Mouse (Mus musculus) neural tube, embryonic 15.5 days (tissue): ENCODE results near the gene Zkscan2. TPM values are rescaled to one million over a fixed set of nuclear protein-coding genes. Genes with fewer than 3 reads are reported as not detected.

Source experiments
- ATAC-seq: fragments of 200-750 bp; cut with Nextera tagmentation; 2 replicates; pipeline ENCODE4 v1.8.0; 2017; ENCODE audit warnings: mild to moderate bottlenecking, moderate TSS enrichment, moderate library complexity; ENCODE audit not compliant: low FRiP score
- H3K27ac ChIP-seq: fragments of 300-500 bp; sonication (generic); replicated peaks from 2 replicates; pipeline ENCODE4 v1.5.1; 2015; ENCODE audit warnings: mild to moderate bottlenecking, inconsistent platforms
- H3K27me3 ChIP-seq: fragments of 300-500 bp; sonication (generic); replicated peaks from 2 replicates; pipeline ENCODE4 v1.6.1; 2015; ENCODE audit warnings: inconsistent platforms
- H3K36me3 ChIP-seq: fragments of 300-500 bp; sonication (generic); 2 replicates; pipeline ENCODE4 v1.6.1; 2015; ENCODE audit warnings: inconsistent platforms
- H3K4me1 ChIP-seq: fragments of 300-500 bp; sonication (generic); 2 replicates; pipeline ENCODE4 v1.6.1; 2015; ENCODE audit warnings: inconsistent platforms
- H3K4me2 ChIP-seq: fragments of 300-500 bp; sonication (generic); 2 replicates; pipeline ENCODE4 v1.6.1; 2015; ENCODE audit warnings: inconsistent platforms, mild to moderate bottlenecking, moderate library complexity
- H3K4me3 ChIP-seq: fragments of 300-500 bp; sonication (generic); replicated peaks from 2 replicates; pipeline ENCODE4 v1.5.1; 2015; ENCODE audit warnings: mild to moderate bottlenecking, inconsistent platforms
- H3K9ac ChIP-seq: fragments of 300-500 bp; sonication (generic); replicated peaks from 2 replicates; pipeline ENCODE4 v1.6.1; 2015; ENCODE audit warnings: mild to moderate bottlenecking, inconsistent platforms
- H3K9me3 ChIP-seq: fragments of 300-500 bp; sonication (generic); replicated peaks from 2 replicates; pipeline ENCODE4 v1.6.1; 2016; ENCODE audit warnings: inconsistent platforms
- WGBS: fragments of 180-500 bp; shearing (Covaris S2); methylation state at CpG from one replicate; pipeline ENCODE4 v1.1.7; 2015; ENCODE audit warnings: mixed read lengths; 5-methylcytosine and 5-hydroxymethylcytosine counted together
- polyA plus RNA-seq: library from polyadenylated mRNA; unstranded; fragments of >200 nt; fragmentation: Nextera tagmentation; extraction: Ambion mirVana; gene quantifications from 2 replicates; pipeline ENCODE4 v1.2.1, GENCODE M21; 2015

The Zkscan2 gene
- polyA plus RNA-seq, 1 experiment from 2014 or later = 11.4 TPM

DNA sequence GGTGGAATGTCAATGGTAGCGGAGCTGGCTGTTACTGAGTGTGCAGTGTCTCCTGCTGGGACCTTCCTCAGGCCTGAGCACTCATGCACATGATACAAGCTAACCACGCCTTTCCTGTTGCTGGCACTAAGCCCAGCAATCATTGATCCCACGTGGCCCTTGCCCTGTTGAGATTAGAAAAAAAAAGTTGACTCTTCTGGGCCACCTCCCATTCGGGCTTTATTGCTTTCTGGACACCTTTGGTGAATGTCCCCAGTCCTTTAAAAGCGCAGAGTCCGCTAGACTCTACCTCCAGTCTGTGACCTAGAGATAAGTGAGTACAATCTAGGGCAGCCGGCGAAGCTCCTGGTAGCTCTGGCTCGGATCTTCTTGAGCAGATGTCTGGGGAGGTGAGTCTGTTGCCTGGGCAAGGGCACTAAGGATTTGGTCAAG is 38.2 kb downstream of the Zkscan2 start, which contains the start of gene Aqp8:
Gene Aqp8, plus strand, starts transcription at position 222 of the 432 bp plus-strand sequence.
- WGBS = 70% methylated on average over 9 of the region's 9 CpGs
- no peak within 1 kb of the TSS for H3K4me2 ChIP-seq
- no peak for ATAC-seq
- H3K27ac ChIP-seq = no peak within 1 kb of the TSS
- H3K36me3 ChIP-seq = no peaks in the 10 kb centered on the region
- no peaks in the 10 kb centered on the region for H3K4me1 ChIP-seq
- H3K4me3 ChIP-seq = no peak within 1 kb of the TSS
- peaks cover 4% of the 10 kb centered on the region; the same call in 1 of the 2 replicates for H3K27me3 ChIP-seq
- H3K9ac ChIP-seq = no peak within 1 kb of the TSS
- no peaks in the 10 kb centered on the region for H3K9me3 ChIP-seq

DNA sequence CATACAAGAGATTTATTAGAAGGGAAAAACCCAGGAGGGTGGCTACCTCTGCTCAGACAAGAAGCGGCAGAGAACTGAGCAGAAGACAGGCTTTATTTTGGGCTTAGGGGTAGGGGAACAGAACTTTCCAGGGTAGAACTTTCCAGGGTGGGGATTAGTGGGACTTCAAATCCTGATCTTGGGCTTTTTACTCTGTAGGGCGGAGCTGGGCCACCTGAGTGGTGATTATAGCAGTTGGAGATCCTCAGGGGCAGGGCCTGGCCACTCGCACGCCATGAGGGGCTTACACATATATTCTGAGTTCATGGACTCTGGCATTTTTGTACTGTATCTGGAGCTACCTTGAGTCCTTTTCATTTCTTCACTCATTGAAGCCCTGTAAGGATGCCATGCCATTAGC is 38.9 kb downstream of the Zkscan2 start:
- Histone ChIP-seq H3K4me3 (no peak overlapping the region), H3K4me1 (no peaks in the 10 kb centered on the region), H3K9me3 (no peaks in the 10 kb centered on the region), H3K27ac (no peak overlapping the region), H3K9ac (no peak overlapping the region), H3K27me3 (peaks cover under 1% of the 10 kb centered on the region; the same call in 1 of the 2 replicates), H3K36me3 (no peaks in the 10 kb centered on the region), H3K4me2 (no peak overlapping the region)
- no peak for ATAC-seq
- 88% methylated on average over 4 of the region's 4 CpGs for WGBS

DNA sequence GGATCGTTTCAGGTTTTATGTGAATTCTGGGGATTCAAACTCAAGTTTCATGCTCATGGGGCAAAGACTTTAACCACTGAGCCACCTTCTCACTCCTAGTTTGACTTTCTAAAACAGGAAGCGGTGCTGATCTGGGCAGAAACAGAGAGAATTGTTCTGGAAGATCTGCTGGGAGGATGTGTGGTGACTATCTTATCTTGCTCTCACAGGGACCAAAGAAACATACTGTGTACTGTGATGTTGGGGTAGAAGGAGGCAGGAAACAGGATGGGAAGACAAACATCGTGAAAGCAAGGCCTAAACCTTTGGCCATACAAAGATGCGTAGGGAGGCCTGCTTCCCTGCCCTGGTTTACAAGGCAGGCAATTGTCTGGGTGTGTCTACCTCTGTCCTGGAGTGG is 41.0 kb downstream of the Zkscan2 start:
- no peak for ATAC-seq
- H3K4me2 ChIP-seq = no peak overlapping the region
- H3K27ac ChIP-seq = no peak overlapping the region
- no peaks in the 10 kb centered on the region for H3K4me1 ChIP-seq
- H3K4me3 ChIP-seq = no peak overlapping the region
- H3K27me3 ChIP-seq = no peaks in the 10 kb centered on the region
- WGBS = 91% methylated on average over 4 of the region's 4 CpGs
- H3K9me3 ChIP-seq = no peaks in the 10 kb centered on the region
- no peak overlapping the region for H3K9ac ChIP-seq
- no peaks in the 10 kb centered on the region for H3K36me3 ChIP-seq

DNA sequence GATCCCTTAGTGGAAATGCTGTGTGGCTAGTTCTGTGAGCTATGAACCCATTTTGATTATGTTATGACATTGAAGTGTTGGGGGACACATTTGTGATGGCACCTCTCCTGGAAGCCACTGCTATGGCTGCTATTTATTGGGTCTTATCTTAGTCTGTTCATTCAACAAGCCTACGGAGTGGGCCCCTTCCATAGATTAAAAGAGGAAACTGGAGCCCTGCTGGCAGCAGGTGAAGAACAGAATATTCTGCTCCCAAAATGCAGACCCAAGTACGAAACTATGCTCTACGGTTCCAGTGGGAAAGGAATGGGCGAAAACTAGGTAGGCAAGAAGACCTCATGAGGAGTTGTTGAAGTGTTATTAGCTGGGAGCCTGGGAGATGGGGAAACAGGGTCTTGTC is 41.9 kb downstream of the Zkscan2 start:
- Histone ChIP-seq H3K27me3 (no peaks in the 10 kb centered on the region), H3K4me2 (no peak overlapping the region), H3K36me3 (no peaks in the 10 kb centered on the region), H3K27ac (no peak overlapping the region), H3K4me1 (no peaks in the 10 kb centered on the region), H3K4me3 (no peak overlapping the region), H3K9me3 (no peaks in the 10 kb centered on the region), H3K9ac (no peak overlapping the region)
- 92% methylated on average over 4 of the region's 4 CpGs for WGBS
- no peak for ATAC-seq

DNA sequence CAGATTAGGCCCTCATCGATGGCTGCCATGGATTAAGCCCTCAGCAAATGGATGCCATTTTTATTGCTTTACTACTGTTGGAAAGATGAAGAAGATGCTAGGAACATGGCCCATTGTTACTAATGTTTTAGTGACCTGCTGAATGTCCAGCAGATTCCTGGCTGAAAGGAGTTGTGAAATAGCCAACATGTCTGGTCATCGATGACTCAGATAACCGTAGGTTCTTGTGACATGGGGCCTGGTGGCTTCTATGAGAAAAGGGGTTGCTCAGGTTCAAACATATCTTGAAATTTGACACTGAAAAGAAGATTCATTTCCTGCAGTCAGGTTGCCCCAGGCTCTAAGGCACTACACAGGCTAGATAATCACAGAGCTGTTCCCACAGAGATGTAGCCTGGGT is 45.2 kb downstream of the Zkscan2 start:
- Histone ChIP-seq H3K9ac (no peak overlapping the region), H3K36me3 (no peaks in the 10 kb centered on the region), H3K4me1 (no peaks in the 10 kb centered on the region), H3K27ac (no peak overlapping the region), H3K4me2 (no peak overlapping the region), H3K27me3 (no peaks in the 10 kb centered on the region), H3K9me3 (no peaks in the 10 kb centered on the region), H3K4me3 (no peak overlapping the region)
- WGBS = 96% methylated on average over 3 of the region's 3 CpGs
- no peak for ATAC-seq

DNA sequence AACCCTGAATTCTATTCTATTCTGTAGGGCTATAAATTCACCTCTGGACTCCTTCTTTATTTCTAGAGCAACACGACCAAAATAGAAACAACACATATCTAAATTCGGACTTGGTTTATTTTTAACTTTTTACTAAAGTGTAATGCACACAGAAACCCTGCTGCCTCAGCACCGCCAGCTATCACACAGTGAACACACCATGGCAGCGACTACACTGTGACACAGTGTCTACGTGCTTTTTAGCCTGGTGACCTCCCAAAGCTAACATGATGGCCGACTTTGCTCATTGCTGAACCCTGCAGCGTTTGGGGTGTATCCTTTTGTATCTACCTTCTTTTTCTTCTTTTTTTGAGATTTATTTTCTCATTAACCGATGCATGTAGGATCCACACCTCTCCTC is 47.2 kb downstream of the Zkscan2 start:
- Histone ChIP-seq H3K4me3 (no peak overlapping the region), H3K9ac (no peak overlapping the region), H3K4me1 (no peaks in the 10 kb centered on the region), H3K27ac (no peak overlapping the region), H3K27me3 (no peaks in the 10 kb centered on the region), H3K9me3 (no peaks in the 10 kb centered on the region), H3K4me2 (no peak overlapping the region), H3K36me3 (no peaks in the 10 kb centered on the region)
- WGBS = 83% methylated on average over 8 of the region's 8 CpGs
- no peak for ATAC-seq

DNA sequence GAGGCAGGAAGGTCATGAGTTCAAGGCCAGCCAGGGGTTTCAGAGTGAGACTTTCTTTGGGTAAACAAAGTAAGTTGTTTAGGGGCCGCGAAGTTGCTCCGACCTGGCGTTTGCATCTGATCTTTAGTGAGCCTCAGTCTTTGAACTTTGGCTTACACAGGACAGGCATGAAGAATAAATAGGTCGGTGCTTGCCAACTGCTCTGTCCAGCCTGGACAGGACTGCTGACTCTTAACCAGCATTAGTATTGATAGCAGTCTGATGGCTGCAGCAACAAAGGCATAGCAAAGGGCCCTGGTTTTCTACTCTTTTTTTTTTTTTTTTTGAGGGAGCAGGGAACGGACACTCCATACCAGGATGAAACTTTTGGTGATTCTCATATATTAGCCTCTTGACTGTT is 47.7 kb downstream of the Zkscan2 start:
- H3K9me3 ChIP-seq = no peaks in the 10 kb centered on the region
- 81% methylated on average over 6 of the region's 6 CpGs for WGBS
- H3K4me2 ChIP-seq = no peak overlapping the region
- no peak overlapping the region for H3K27ac ChIP-seq
- no peaks in the 10 kb centered on the region for H3K4me1 ChIP-seq
- no peak overlapping the region for H3K9ac ChIP-seq
- no peaks in the 10 kb centered on the region for H3K36me3 ChIP-seq
- H3K27me3 ChIP-seq = no peaks in the 10 kb centered on the region
- no peak overlapping the region for H3K4me3 ChIP-seq
- ATAC-seq = no peak

DNA sequence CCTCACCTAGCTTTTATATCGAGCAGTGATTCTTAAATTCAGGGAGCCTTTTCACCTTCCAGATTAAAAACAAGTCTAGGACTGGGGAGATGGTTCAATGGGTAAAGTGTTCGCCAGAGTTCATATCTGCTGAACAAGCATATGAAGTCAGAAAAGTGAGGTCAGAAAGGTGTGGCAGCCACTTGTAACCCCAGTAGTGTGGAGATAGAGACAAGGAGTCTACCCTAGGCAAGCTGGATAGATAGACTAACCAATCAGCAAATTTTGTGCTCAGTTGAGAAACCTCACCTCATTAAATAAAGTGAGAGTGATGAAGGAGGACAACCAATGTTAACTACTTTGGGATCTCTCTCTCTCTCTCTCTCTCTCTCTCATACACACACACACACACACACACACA is 49.7 kb downstream of the Zkscan2 start:
- no peaks in the 10 kb centered on the region for H3K4me1 ChIP-seq
- no peak overlapping the region for H3K9ac ChIP-seq
- 88% methylated on average over 2 of the region's 2 CpGs for WGBS
- no peak overlapping the region for H3K4me2 ChIP-seq
- H3K9me3 ChIP-seq = no peaks in the 10 kb centered on the region
- no peak overlapping the region for H3K27ac ChIP-seq
- no peak overlapping the region for H3K4me3 ChIP-seq
- no peak for ATAC-seq
- no peaks in the 10 kb centered on the region for H3K27me3 ChIP-seq
- H3K36me3 ChIP-seq = no peaks in the 10 kb centered on the region

DNA sequence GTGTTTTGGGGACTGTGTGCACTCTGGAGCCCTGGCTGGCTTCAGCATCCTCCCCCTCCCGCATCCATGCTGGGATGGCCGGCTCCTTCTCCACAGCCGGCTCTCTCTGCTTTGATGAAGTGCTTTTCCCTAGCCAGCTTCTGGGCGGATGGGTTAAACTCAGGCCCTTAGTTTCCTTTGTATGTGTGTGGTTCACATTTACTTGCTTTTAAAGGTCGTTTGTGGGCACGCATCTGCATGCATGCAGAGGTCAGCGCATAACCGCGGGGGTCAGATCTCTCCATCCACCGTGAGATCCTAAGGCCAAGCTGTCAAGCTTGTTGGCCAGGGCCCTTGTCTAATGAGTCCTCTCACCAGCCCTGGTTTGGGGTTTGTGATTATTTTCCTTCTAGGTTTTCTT is 50.6 kb downstream of the Zkscan2 start:
- Histone ChIP-seq H3K4me3 (no peak overlapping the region), H3K9ac (no peak overlapping the region), H3K4me1 (no peaks in the 10 kb centered on the region), H3K9me3 (no peaks in the 10 kb centered on the region), H3K27ac (no peak overlapping the region), H3K27me3 (no peaks in the 10 kb centered on the region), H3K36me3 (no peaks in the 10 kb centered on the region), H3K4me2 (no peak overlapping the region)
- WGBS = 66% methylated on average over 10 of the region's 10 CpGs
- ATAC-seq = no peak

DNA sequence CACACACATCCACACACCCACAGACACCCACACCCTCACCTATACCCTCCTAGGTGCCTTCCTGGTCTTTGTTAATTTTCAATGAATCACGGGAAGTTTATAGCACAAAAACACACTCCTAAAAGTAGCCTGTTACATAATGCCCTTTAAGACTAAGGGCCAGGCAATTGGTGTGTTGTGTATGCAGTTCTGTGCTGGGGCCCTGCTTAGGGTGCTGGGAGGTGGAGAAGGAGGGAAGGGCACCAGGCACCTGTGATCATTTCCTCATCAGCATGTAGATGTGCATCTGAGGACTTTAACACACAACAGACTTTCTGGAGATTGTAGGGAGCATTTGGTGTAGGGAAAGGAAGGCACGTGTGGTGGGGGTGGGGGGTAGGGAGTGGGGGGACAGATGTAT is 51.5 kb downstream of the Zkscan2 start:
- H3K27me3 ChIP-seq = no peaks in the 10 kb centered on the region
- no peak overlapping the region for H3K27ac ChIP-seq
- H3K4me2 ChIP-seq = no peak overlapping the region
- H3K9me3 ChIP-seq = no peaks in the 10 kb centered on the region
- WGBS = 90% methylated on average over 2 of the region's 2 CpGs
- H3K9ac ChIP-seq = no peak overlapping the region
- H3K4me1 ChIP-seq = no peaks in the 10 kb centered on the region
- ATAC-seq = no peak
- H3K36me3 ChIP-seq = no peaks in the 10 kb centered on the region
- H3K4me3 ChIP-seq = no peak overlapping the region

DNA sequence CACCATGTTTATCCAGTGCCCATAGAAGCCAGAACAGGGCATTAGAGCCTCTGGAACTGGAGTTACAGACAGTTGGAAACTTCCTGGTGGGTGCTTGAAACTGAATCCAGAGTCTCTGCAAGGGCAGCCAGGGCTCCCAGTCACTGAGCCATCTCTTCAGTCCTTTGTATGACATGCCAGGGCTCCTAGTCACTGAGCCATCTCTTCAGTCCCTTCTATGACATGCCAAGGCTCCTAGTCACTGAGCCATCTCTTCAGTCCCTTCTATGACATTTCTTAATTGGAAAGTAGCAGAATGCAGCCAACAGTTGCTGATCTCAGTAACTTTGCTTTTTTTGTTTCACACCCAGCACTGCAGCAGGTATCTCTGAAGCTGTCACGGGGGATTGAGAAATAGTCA is 58.2 kb downstream of the Zkscan2 start:
- Histone ChIP-seq H3K36me3 (no peaks in the 10 kb centered on the region), H3K27ac (no peak overlapping the region), H3K9ac (no peak overlapping the region), H3K4me1 (no peaks in the 10 kb centered on the region), H3K4me2 (no peak overlapping the region), H3K9me3 (peaks cover 5% of the 10 kb centered on the region; the same call in 1 of the 2 replicates), H3K4me3 (no peak overlapping the region), H3K27me3 (no peaks in the 10 kb centered on the region)
- 87% methylated on average over 1 of the region's 1 CpGs for WGBS
- ATAC-seq = no peak

DNA sequence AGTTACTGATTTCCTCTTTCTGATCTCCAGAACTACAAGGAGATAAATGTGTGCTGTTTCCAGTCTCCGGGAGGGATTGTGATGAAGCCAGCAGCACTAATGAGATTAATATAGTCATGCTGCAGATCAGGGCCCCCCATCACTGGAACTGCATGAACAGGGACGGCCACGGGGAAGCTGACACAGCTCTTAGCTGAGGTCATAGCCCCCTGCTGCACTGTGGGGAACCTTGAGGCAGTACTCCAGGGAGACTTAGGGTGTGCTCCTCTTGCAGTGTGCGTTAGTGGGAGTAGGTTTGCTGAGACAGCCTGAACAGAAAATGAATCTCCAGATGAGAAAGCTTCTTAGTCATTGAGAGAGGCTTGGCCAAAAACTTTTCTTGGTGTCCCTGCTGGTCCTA is 69.0 kb downstream of the Zkscan2 start:
- Histone ChIP-seq H3K27ac (no peak overlapping the region), H3K4me1 (no peaks in the 10 kb centered on the region), H3K9me3 (no peaks in the 10 kb centered on the region), H3K4me2 (no peak overlapping the region), H3K4me3 (no peak overlapping the region), H3K36me3 (peaks cover 46% of the 10 kb centered on the region), H3K9ac (no peak overlapping the region), H3K27me3 (no peaks in the 10 kb centered on the region)
- ATAC-seq = no peak
- WGBS = 82% methylated on average over 4 of the region's 4 CpGs

DNA sequence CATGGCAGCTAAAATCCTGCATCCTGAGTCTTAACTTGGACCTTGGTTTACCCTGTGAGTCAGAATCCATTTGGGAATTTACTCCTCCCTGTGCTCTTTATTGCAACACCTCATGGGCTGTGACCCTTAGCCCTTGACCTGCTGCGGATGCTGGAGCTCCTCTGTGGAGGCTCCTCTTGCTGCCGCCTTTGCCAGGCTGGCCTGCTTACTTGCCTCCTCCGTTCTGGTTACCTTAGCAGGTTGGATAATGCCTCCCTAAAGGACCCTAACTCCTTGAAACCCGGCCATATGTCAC is 69.9 kb downstream of the Zkscan2 start:
- Histone ChIP-seq H3K4me2 (no peak overlapping the region), H3K4me3 (no peak overlapping the region), H3K9me3 (no peaks in the 10 kb centered on the region), H3K9ac (no peak overlapping the region), H3K27ac (no peak overlapping the region), H3K27me3 (no peaks in the 10 kb centered on the region), H3K4me1 (no peaks in the 10 kb centered on the region), H3K36me3 (peaks cover 53% of the 10 kb centered on the region)
- no peak for ATAC-seq
- WGBS = 75% methylated on average over 4 of the region's 4 CpGs
